Mouse (Mus musculus): ENCODE results near the gene Ybx2. TPM values are rescaled to one million over a fixed set of nuclear protein-coding genes. Genes with fewer than 3 reads are reported as not detected.

The Ybx2 gene
- total and polyA plus RNA-seq, 3 experiments, result 16.7 to 64.2 (median 22.6) TPM

- intact Hi-C loops (cut with DNase I), result no loop called here
- H3K36me3 ChIP-seq (ENCODE audit: control insufficient read depth, insufficient read depth, low read length), result no peaks in the 10 kb centered on the region
- H3K27me3 ChIP-seq (ENCODE audit: control insufficient read depth, insufficient read depth, low read length), result no peaks in the 10 kb centered on the region
- DNase-seq, result peak in 1 of 2 experiments; percentile 2
- WGBS, result 94% methylated on average over 9 of the region's 9 CpGs
- no peak overlapping the region for H3K9ac ChIP-seq (ENCODE audit: low read depth, low read length)
- no peak for TF ChIP-seq EP300 (IDR thresholded peaks at IDR 0.05; ENCODE audit: insufficient read depth, low read depth, low read length)
- TF ChIP-seq CTCF (IDR thresholded peaks at IDR 0.05), result no peak
- TF ChIP-seq POLR2A (IDR thresholded peaks at IDR 0.05; ENCODE audit: insufficient read depth, low read depth, low read length), result no peak
- H3K4me3 ChIP-seq, result no peak overlapping the region
- H3K27ac ChIP-seq, result no peak overlapping the region
- H3K79me2 ChIP-seq (replicated peaks; ENCODE audit: control insufficient read depth, insufficient read depth, low read length), result no peaks in the 10 kb centered on the region
- H3K4me1 ChIP-seq (ENCODE audit: control insufficient read depth, insufficient read depth, low read length), result peaks cover 3% of the 10 kb centered on the region; the same call in 1 of the 2 replicates
These were observed 31.3 kb upstream of the Ybx2 start for GRCm38 (mm10) chr11:69904311-69904710.

- Histone ChIP-seq H3K79me2 (replicated peaks; ENCODE audit: control insufficient read depth, insufficient read depth, low read length) (no peaks in the 10 kb centered on the region), H3K4me3 (no peak overlapping the region), H3K9ac (ENCODE audit: low read depth, low read length) (no peak overlapping the region), H3K4me1 (ENCODE audit: control insufficient read depth, insufficient read depth, low read length) (peaks cover 2% of the 10 kb centered on the region; the same call in 1 of the 2 replicates), H3K27me3 (ENCODE audit: control insufficient read depth, insufficient read depth, low read length) (no peaks in the 10 kb centered on the region), H3K27ac (no peak overlapping the region), H3K36me3 (ENCODE audit: control insufficient read depth, insufficient read depth, low read length) (no peaks in the 10 kb centered on the region)
- TF ChIP-seq CTCF (IDR thresholded peaks at IDR 0.05) (no peak), EP300 (IDR thresholded peaks at IDR 0.05; ENCODE audit: insufficient read depth, low read depth, low read length) (no peak), POLR2A (IDR thresholded peaks at IDR 0.05; ENCODE audit: insufficient read depth, low read depth, low read length) (no peak)
- 91% methylated on average over 11 of the region's 11 CpGs for WGBS
- intact Hi-C loops (cut with DNase I), result no loop called here
- no peak for DNase-seq
These were observed 27.0 kb upstream of the Ybx2 start for GRCm38 (mm10) chr11:69908645-69909044.

- Histone ChIP-seq H3K27ac (no peak overlapping the region), H3K4me3 (no peak overlapping the region), H3K79me2 (replicated peaks; ENCODE audit: control insufficient read depth, insufficient read depth, low read length) (0 out of 2 replicates have a peak, but pooled peaks cover under 1% of the 10 kb centered on the region), H3K36me3 (ENCODE audit: control insufficient read depth, insufficient read depth, low read length) (no peaks in the 10 kb centered on the region), H3K4me1 (ENCODE audit: control insufficient read depth, insufficient read depth, low read length) (peaks cover 2% of the 10 kb centered on the region; the same call in 1 of the 2 replicates), H3K9ac (ENCODE audit: low read depth, low read length) (no peak overlapping the region), H3K27me3 (ENCODE audit: control insufficient read depth, insufficient read depth, low read length) (no peaks in the 10 kb centered on the region)
- no peak for TF ChIP-seq CTCF (IDR thresholded peaks at IDR 0.05)
- TF ChIP-seq POLR2A (IDR thresholded peaks at IDR 0.05; ENCODE audit: insufficient read depth, low read depth, low read length), result no peak
- TF ChIP-seq EP300 (IDR thresholded peaks at IDR 0.05; ENCODE audit: insufficient read depth, low read depth, low read length), result no peak
- DNase-seq, result no peak
- intact Hi-C loops (cut with DNase I), result no loop called here
- 89% methylated on average over 5 of the region's 5 CpGs for WGBS
These were observed 26.4 kb upstream of the Ybx2 start for GRCm38 (mm10) chr11:69909174-69909573.

- Histone ChIP-seq H3K27me3 (ENCODE audit: control insufficient read depth, insufficient read depth, low read length) (no peaks in the 10 kb centered on the region), H3K9ac (ENCODE audit: low read depth, low read length) (no peak overlapping the region), H3K4me3 (no peak overlapping the region), H3K4me1 (ENCODE audit: control insufficient read depth, insufficient read depth, low read length) (peaks cover 7% of the 10 kb centered on the region; the same call in 1 of the 2 replicates), H3K36me3 (ENCODE audit: control insufficient read depth, insufficient read depth, low read length) (peaks cover under 1% of the 10 kb centered on the region; the same call in 1 of the 2 replicates), H3K79me2 (replicated peaks; ENCODE audit: control insufficient read depth, insufficient read depth, low read length) (peaks cover 3% of the 10 kb centered on the region; the same call in 1 of the 2 replicates), H3K27ac (no peak overlapping the region)
- intact Hi-C loops (cut with DNase I), result no loop called here
- no peak for TF ChIP-seq EP300 (IDR thresholded peaks at IDR 0.05; ENCODE audit: insufficient read depth, low read depth, low read length)
- TF ChIP-seq POLR2A (IDR thresholded peaks at IDR 0.05; ENCODE audit: insufficient read depth, low read depth, low read length), result no peak
- TF ChIP-seq CTCF (IDR thresholded peaks at IDR 0.05), result no peak
- 91% methylated on average over 8 of the region's 8 CpGs for WGBS
- no peak for DNase-seq
These were observed 25.4 kb upstream of the Ybx2 start for GRCm38 (mm10) chr11:69910177-69910576.

GRCm38 (mm10) chr11:69910781-69911560, 24.6 kb upstream of the Ybx2 start:
- H3K36me3 ChIP-seq (ENCODE audit: control insufficient read depth, insufficient read depth, low read length), result peaks cover 2% of the 10 kb centered on the region; the same call in 1 of the 2 replicates
- WGBS, result 92% methylated on average over 17 of the region's 17 CpGs
- TF ChIP-seq EP300 (IDR thresholded peaks at IDR 0.05; ENCODE audit: insufficient read depth, low read depth, low read length) (no peak), CTCF (IDR thresholded peaks at IDR 0.05) (no peak), POLR2A (IDR thresholded peaks at IDR 0.05; ENCODE audit: insufficient read depth, low read depth, low read length) (no peak)

GRCm38 (mm10) chr11:69911701-69912100, 23.9 kb upstream of the Ybx2 start:
- intact Hi-C loops (cut with DNase I), result no loop called here

More at GRCm38 (mm10) chr11:69910781-69911560, 24.6 kb upstream of the Ybx2 start:
- Histone ChIP-seq H3K27me3 (ENCODE audit: control insufficient read depth, insufficient read depth, low read length) (no peaks in the 10 kb centered on the region), H3K4me1 (ENCODE audit: control insufficient read depth, insufficient read depth, low read length) (peaks cover 7% of the 10 kb centered on the region; the same call in 1 of the 2 replicates), H3K4me3 (no peak overlapping the region), H3K27ac (no peak overlapping the region), H3K9ac (ENCODE audit: low read depth, low read length) (no peak overlapping the region), H3K79me2 (replicated peaks; ENCODE audit: control insufficient read depth, insufficient read depth, low read length) (peaks cover 3% of the 10 kb centered on the region; the same call in 1 of the 2 replicates)
- intact Hi-C loops (cut with DNase I), result no loop called here
- DNase-seq, result no peak

More at GRCm38 (mm10) chr11:69911701-69912100, 23.9 kb upstream of the Ybx2 start:
- Histone ChIP-seq H3K4me1 (ENCODE audit: control insufficient read depth, insufficient read depth, low read length) (peaks cover 7% of the 10 kb centered on the region; the same call in 1 of the 2 replicates), H3K4me3 (no peak overlapping the region), H3K9ac (ENCODE audit: low read depth, low read length) (no peak overlapping the region), H3K79me2 (replicated peaks; ENCODE audit: control insufficient read depth, insufficient read depth, low read length) (peaks cover 3% of the 10 kb centered on the region; the same call in 1 of the 2 replicates), H3K27ac (no peak overlapping the region), H3K36me3 (ENCODE audit: control insufficient read depth, insufficient read depth, low read length) (peaks cover 2% of the 10 kb centered on the region; the same call in 1 of the 2 replicates), H3K27me3 (ENCODE audit: control insufficient read depth, insufficient read depth, low read length) (no peaks in the 10 kb centered on the region)
- DNase-seq, result no peak
- TF ChIP-seq CTCF (IDR thresholded peaks at IDR 0.05), result no peak
- no peak for TF ChIP-seq EP300 (IDR thresholded peaks at IDR 0.05; ENCODE audit: insufficient read depth, low read depth, low read length)
- no peak for TF ChIP-seq POLR2A (IDR thresholded peaks at IDR 0.05; ENCODE audit: insufficient read depth, low read depth, low read length)
- WGBS, result 80% methylated on average over 6 of the region's 6 CpGs

Data from heart, adult 2 months (tissue).